Mouse (Mus musculus) heart, adult 2 months (tissue): ENCODE results near the gene Fancc. TPM values are rescaled to one million over a fixed set of nuclear protein-coding genes. Genes with fewer than 3 reads are reported as not detected.

Experiments
- DNase-seq, 2 experiments: peaks; one replicate each; pipeline ENCODE4 v3.0.0; 2021
- H3K27ac ChIP-seq: fragments of 200-600 bp; 2 replicates; pipeline ENCODE4 v1.8.1; 2022
- H3K27me3 ChIP-seq: fragments of 200-500 bp; 2 replicates; pipeline ENCODE4 v1.6.1; 2012; ENCODE audit warnings: mild to moderate bottlenecking, low read length, inconsistent platforms, mixed read lengths; ENCODE audit not compliant: control insufficient read depth, insufficient read depth
- H3K36me3 ChIP-seq: fragments of 200-500 bp; 2 replicates; pipeline ENCODE4 v1.6.1; 2012; ENCODE audit warnings: low read length, inconsistent platforms; ENCODE audit not compliant: control insufficient read depth, insufficient read depth
- H3K4me1 ChIP-seq: fragments of 200-500 bp; 2 replicates; pipeline ENCODE4 v1.6.1; 2011; ENCODE audit warnings: low read length; ENCODE audit not compliant: control insufficient read depth, insufficient read depth
- H3K4me3 ChIP-seq: fragments of 200-600 bp; 2 replicates; pipeline ENCODE4 v1.8.1; 2022
- H3K79me2 ChIP-seq: fragments of 200-500 bp; replicated peaks from 2 replicates; pipeline ENCODE4 v1.6.1; 2012; ENCODE audit warnings: mild to moderate bottlenecking, inconsistent platforms, low read length, moderate library complexity, mixed read lengths; ENCODE audit not compliant: control insufficient read depth, insufficient read depth
- H3K9ac ChIP-seq: fragments of 200-500 bp; 2 replicates; pipeline ENCODE4 v1.6.1; 2012; ENCODE audit warnings: low read depth, mild to moderate bottlenecking, control low read depth, inconsistent platforms, low read length, mixed read lengths
- CTCF ChIP-seq: fragments of 200-600 bp; IDR thresholded peaks from 2 replicates; pipeline ENCODE4 v1.8.1; 2022; ENCODE audit warnings: antibody characterized with exemption, mild to moderate bottlenecking, moderate library complexity
- EP300 ChIP-seq: fragments of 200-500 bp; IDR thresholded peaks from 2 replicates; pipeline ENCODE4 v1.6.1; 2011; ENCODE audit warnings: low read depth, low read length, control low read depth; ENCODE audit not compliant: insufficient read depth
- POLR2A ChIP-seq: fragments of 200-500 bp; IDR thresholded peaks from 2 replicates; pipeline ENCODE4 v1.6.1; 2011; ENCODE audit warnings: mild to moderate bottlenecking, low read depth, low read length, control low read depth; ENCODE audit not compliant: insufficient read depth
- WGBS: fragments of 180-500 bp; shearing (Covaris S2); methylation state at CpG from one replicate; pipeline ENCODE4 v1.1.7; 2018; 5-methylcytosine and 5-hydroxymethylcytosine counted together
- intact Hi-C: fragments of 180-260 bp; cut with DNase I; formaldehyde crosslinking; loops from one replicate; pipeline ENCODE4 v1.15.1; 2025
- polyA plus RNA-seq: library from polyadenylated mRNA; depleted of rRNA; stranded (reverse); fragments of >200 nt; gene quantifications from 2 replicates; pipeline ENCODE4 v1.2.3, GENCODE M21; 2012
- total RNA-seq, 2 experiments: library from RNA; stranded (reverse); gene quantifications; 2 replicates each; pipeline ENCODE4 v1.2.3; 2021

Fancc gene
- total and polyA plus RNA-seq, 3 experiments = 3.3 to 3.7 (median 3.6) TPM

DNA sequence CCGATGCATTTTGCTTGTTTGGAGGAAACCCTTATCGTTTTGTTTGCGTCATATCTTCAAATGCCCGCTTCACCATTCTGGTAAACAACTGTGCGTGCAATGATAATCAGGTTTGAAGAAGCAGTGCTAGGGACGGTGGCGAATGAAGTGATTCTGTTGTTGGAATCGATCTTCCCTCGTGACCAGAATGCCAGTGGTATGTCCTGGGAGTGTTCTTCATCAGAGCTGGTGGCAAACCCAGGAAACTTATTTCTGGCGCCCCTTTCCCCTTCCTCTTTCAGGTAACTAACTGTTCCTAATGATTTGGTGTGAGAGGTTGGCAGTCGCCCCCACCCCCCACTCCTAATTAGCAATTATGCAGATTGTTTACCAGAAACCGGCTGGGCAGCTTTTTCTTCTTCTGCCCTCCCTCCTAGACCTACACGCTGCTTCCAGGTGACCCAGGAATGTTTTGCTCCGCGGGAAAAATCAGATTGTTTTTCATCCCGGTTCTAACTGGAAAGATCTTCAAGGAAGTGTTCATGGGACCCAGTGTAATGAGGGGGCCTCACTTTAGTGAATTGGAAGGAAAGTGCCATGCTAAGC lies 225.0 kb downstream of the Fancc start:
- no peak for TF ChIP-seq POLR2A
- no peak for TF ChIP-seq CTCF
- no peak for TF ChIP-seq EP300
- DNase-seq = no peak
- H3K36me3 ChIP-seq = peaks cover 63% of the 10 kb centered on the region
- 24% methylated on average over 16 of the region's 16 CpGs for WGBS
- H3K4me3 ChIP-seq = peak overlapping the region; percentile 51; the same call in 1 of the 2 replicates
- peaks cover 24% of the 10 kb centered on the region for H3K4me1 ChIP-seq
- intact Hi-C loops = no loop called here
- H3K79me2 ChIP-seq = peaks cover 12% of the 10 kb centered on the region
- H3K9ac ChIP-seq = peak overlapping the region; percentile 35
- H3K27ac ChIP-seq = peak overlapping the region; percentile 86
- H3K27me3 ChIP-seq = no peaks in the 10 kb centered on the region

DNA sequence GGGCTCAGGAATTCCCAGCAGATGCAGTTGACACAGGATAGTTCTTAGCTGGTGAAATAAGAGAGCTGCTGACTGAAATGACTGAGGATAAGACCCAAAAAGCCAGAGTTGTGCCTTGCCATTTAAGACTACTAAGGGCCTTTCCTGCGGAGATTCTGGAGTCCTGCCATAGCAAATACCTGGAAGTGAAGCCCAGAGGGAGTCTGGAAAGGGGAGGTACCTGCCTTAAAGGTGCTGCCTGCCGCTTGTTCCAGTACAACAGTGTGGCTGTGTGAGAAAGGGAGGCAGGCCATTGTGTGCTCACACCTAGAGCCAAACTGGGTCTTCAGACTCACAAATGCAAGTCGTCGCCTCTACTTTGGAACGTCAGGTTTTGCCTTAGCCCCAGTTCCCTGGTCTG lies 226.9 kb downstream of the Fancc start:
- no peak overlapping the region for H3K9ac ChIP-seq
- H3K4me3 ChIP-seq = no peak overlapping the region
- intact Hi-C loops = no loop called here
- DNase-seq = no peak
- H3K4me1 ChIP-seq = peaks cover 26% of the 10 kb centered on the region
- peak overlapping the region; percentile 86 for H3K27ac ChIP-seq
- no peaks in the 10 kb centered on the region for H3K27me3 ChIP-seq
- peaks cover 60% of the 10 kb centered on the region for H3K36me3 ChIP-seq
- H3K79me2 ChIP-seq = peaks cover 9% of the 10 kb centered on the region; the same call in 1 of the 2 replicates
- 55% methylated on average over 5 of the region's 5 CpGs for WGBS
- no peak for TF ChIP-seq EP300
- no peak for TF ChIP-seq CTCF
- no peak for TF ChIP-seq POLR2A

DNA sequence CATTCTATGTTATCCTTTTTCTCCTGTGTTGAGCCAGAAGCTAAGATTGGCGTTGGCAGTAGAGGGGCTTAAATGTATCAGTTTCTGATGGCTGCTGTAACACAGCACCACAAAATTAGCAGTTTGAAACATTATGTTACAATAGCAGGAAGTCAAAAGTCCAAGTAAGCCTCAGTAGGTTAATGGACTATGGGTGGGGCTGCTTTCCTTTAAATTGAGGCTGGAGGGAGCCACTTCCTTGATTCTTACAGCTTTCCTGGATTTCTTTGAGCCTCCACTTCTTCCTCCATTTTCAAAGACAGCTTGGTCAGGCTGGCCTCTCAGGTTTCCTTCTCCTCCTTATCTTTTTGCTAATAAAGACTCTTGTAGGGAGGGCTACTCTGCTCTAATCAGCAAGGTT lies 228.3 kb downstream of the Fancc start:
- TF ChIP-seq POLR2A (no peak), EP300 (no peak), CTCF (no peak)
- Histone ChIP-seq H3K36me3 (peaks cover 56% of the 10 kb centered on the region), H3K27ac (peak overlapping the region; percentile 45), H3K9ac (no peak overlapping the region), H3K79me2 (peaks cover 12% of the 10 kb centered on the region), H3K27me3 (no peaks in the 10 kb centered on the region), H3K4me3 (no peak overlapping the region), H3K4me1 (peaks cover 28% of the 10 kb centered on the region)
- intact Hi-C loops = no loop called here
- DNase-seq = no peak
- 42% methylated on average over 1 of the region's 1 CpGs for WGBS

DNA sequence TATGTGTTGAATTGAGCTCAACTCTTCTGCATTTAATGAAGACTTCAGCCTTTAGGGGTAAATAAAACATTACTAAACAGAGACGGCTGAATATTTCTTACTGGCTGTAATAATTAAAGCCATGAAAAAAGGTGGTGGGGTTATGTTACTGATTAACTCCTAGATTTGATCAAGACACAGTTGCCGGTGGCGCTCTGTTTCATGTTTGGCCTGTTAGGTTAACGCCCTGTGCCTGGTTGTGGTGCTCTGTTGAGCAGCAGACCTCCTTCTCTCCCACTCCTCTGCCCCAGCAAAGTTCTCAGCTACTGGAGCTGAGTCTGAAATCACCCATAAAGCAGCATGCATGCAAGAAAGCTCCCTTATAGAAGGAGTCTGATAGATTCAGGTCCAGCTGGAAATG lies 228.7 kb downstream of the Fancc start:
- Histone ChIP-seq H3K36me3 (peaks cover 56% of the 10 kb centered on the region), H3K4me3 (no peak overlapping the region), H3K4me1 (peaks cover 31% of the 10 kb centered on the region), H3K79me2 (peaks cover 14% of the 10 kb centered on the region), H3K9ac (no peak overlapping the region), H3K27ac (peak overlapping the region; percentile 45), H3K27me3 (no peaks in the 10 kb centered on the region)
- DNase-seq = no peak
- no peak for TF ChIP-seq POLR2A
- TF ChIP-seq EP300 = no peak
- TF ChIP-seq CTCF = no peak
- intact Hi-C loops = no loop called here
- 83% methylated on average over 4 of the region's 4 CpGs for WGBS

DNA sequence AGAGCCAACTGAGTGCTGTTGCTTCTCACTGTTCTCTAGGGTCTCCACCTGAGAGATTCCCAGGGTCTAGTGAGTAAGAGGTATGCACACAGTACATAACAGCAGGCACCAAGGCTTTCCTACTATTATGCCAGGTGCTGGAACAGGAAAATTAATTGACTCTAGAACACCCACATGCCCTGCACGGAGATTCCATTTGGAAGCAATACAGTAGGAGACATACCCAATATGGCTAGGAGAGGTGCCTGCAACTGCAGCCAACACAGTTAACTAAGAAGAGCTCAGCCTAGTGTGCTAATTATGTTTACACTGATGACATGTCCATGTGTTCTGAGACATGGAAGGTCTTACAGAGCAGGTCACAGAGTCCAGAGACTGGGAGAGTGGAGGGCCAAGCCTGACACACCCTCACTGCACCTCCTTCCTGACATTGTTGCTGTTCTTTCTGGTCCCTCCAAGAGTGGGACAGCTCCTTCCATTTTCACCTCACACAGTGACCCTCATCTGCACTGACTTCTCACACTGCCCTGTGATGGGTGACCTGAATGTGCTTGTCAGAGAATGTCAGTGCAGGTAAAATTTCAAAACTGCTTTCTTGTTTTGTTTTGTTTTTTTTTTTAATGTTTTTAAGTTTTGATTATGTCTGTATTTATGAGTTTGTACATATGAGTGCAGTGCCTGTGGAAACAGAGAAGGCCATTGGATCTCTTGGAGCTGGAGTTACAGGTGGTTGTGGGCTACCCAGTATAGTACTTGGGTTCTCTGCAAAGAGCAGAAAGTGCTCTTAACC lies 234.7 kb downstream of the Fancc start:
- intact Hi-C loops = no loop called here

DNA sequence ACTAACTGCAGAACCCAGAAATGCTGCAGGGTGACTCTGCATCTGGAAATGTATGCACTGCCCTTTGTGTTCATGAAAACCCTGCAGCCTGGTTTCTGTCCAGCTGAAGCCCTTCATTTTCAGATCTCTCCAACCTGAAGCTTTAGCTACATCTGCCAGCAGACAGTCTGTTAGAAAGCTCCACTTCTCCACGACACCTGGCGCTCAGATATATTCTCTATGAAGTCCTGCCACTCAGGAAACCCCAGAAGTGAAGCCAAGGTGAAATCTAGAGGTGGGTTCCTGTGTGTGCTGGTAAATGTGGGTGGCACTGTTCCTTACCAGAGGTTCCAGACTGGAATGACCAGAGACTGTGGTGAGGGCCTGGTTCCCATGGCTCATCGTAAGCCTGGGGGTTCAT lies 235.4 kb downstream of the Fancc start:
- no peak for TF ChIP-seq EP300
- no peak for TF ChIP-seq CTCF
- TF ChIP-seq POLR2A = no peak
- Histone ChIP-seq H3K4me1 (peaks cover 52% of the 10 kb centered on the region), H3K36me3 (peaks cover 54% of the 10 kb centered on the region), H3K27me3 (no peaks in the 10 kb centered on the region), H3K27ac (peak overlapping the region; percentile 93), H3K4me3 (no peak overlapping the region), H3K9ac (no peak overlapping the region), H3K79me2 (peaks cover 15% of the 10 kb centered on the region)
- 73% methylated on average over 3 of the region's 3 CpGs for WGBS
- intact Hi-C loops = no loop called here
- DNase-seq = peak in 1 of 2 experiments; percentile 18

More for the DNA sequence above, 234.7 kb downstream of the Fancc start:
- no peak overlapping the region for H3K9ac ChIP-seq
- peaks cover 15% of the 10 kb centered on the region for H3K79me2 ChIP-seq
- peak; percentile 90 for TF ChIP-seq EP300
- TF ChIP-seq POLR2A = no peak
- TF ChIP-seq CTCF = no peak
- H3K4me1 ChIP-seq = peaks cover 55% of the 10 kb centered on the region
- H3K27ac ChIP-seq = peak overlapping the region; percentile 93
- H3K27me3 ChIP-seq = no peaks in the 10 kb centered on the region
- WGBS = 18% methylated on average over 1 of the region's 1 CpGs
- no peak for DNase-seq
- H3K4me3 ChIP-seq = no peak overlapping the region
- peaks cover 58% of the 10 kb centered on the region for H3K36me3 ChIP-seq
